In genomic region chr13:58034985-58035384, GRCm38 (mm10) we compare ENCODE assay signal across 15 mouse cellular contexts.
DNase-seq lines count a peak whose midpoint lies in the region; ATAC-seq and TF ChIP-seq lines count a peak whose summit lies in the region.
"Had no signal": no experiment of that assay in that cellular context is flagged by ENCODE, and none has a peak within 500 bp of the region (broad histone marks: within the 10 kb centered on the region; RNA-seq: fewer than 3 reads in every experiment).

No protein-coding gene starts in this region.

- TF ChIP-seq CTCF in kidney, postnatal 0 days (IDR thresholded peaks at IDR 0.05; ENCODE audit: low read depth): peak; percentile 44
- peak; percentile 52 for TF ChIP-seq CTCF in lung, postnatal 0 days (IDR thresholded peaks at IDR 0.05)

- peaks cover 10 to 21% of the 10 kb centered on the region in 2 experiments for H3K4me1 ChIP-seq in heart, embryonic 14.5 days (ENCODE audit: control insufficient read depth in 2 of 2, insufficient read depth in 2 of 2, low read length in 2 of 2)
- 0 out of 2 replicates have a peak, but pooled peaks cover 3% of the 10 kb centered on the region for H3K4me1 ChIP-seq in kidney, postnatal 0 days (replicated peaks; ENCODE audit: insufficient read depth, low read length)
- 0 out of 2 replicates have a peak, but pooled peaks cover 9% of the 10 kb centered on the region for H3K4me1 ChIP-seq in kidney, embryonic 14.5 days (ENCODE audit: control insufficient read depth, insufficient read depth, low read length)
- H3K4me1 ChIP-seq in lung, postnatal 0 days (ENCODE audit: insufficient read depth, low read depth, low read length): no peaks in the 10 kb centered on the region
- H3K4me1 ChIP-seq: midbrain, embryonic 12.5 days had no signal

- no peak for DNase-seq in heart, adult 8-10 months (ENCODE audit: low spot score)
- no peak for DNase-seq in kidney, postnatal 0 days (ENCODE audit: low spot score)
- DNase-seq in lung, postnatal 0 days (ENCODE audit: low spot score): no peak
- no peak for DNase-seq in lung, postnatal 25 days (ENCODE audit: low spot score)
- no peak for DNase-seq in right cerebral cortex, postnatal 4 days
- DNase-seq: thymus, postnatal 14 days had no signal

- no peaks in the 10 kb centered on the region for H3K9me3 ChIP-seq in heart, embryonic 14.5 days (ENCODE audit: control insufficient read depth, low read length)
- no peaks in the 10 kb centered on the region for H3K9me3 ChIP-seq in kidney, postnatal 0 days (replicated peaks; ENCODE audit: low read length)
- no peaks in the 10 kb centered on the region for H3K9me3 ChIP-seq in kidney, embryonic 14.5 days (ENCODE audit: control insufficient read depth, low read length)
- no peaks in the 10 kb centered on the region for H3K9me3 ChIP-seq in lung, postnatal 0 days (ENCODE audit: low read length)
- H3K9me3 ChIP-seq: embryonic facial prominence, embryonic 10.5 days; midbrain, embryonic 12.5 days; neural tube, embryonic 15.5 days had no signal

- H3K36me3 ChIP-seq in heart, embryonic 14.5 days (ENCODE audit: control insufficient read depth, insufficient read depth, low read length): no peaks in the 10 kb centered on the region
- H3K36me3 ChIP-seq in kidney, postnatal 0 days (ENCODE audit: insufficient read depth, low read length): no peaks in the 10 kb centered on the region
- no peaks in the 10 kb centered on the region for H3K36me3 ChIP-seq in kidney, embryonic 14.5 days (ENCODE audit: control insufficient read depth, insufficient read depth, low read length)
- no peaks in the 10 kb centered on the region for H3K36me3 ChIP-seq in lung, postnatal 0 days (ENCODE audit: insufficient read depth, low read length)
- H3K36me3 ChIP-seq: embryonic facial prominence, embryonic 10.5 days had no signal

- TF ChIP-seq EP300 in lung, postnatal 0 days (IDR thresholded peaks at IDR 0.05): no peak

- H3K4me3 ChIP-seq in heart, embryonic 14.5 days (ENCODE audit: control insufficient read depth in 1 of 2, insufficient read depth in 1 of 2, low read depth in 1 of 2, low read length in 2 of 2): no peak overlapping the region
- no peak overlapping the region for H3K4me3 ChIP-seq in kidney, postnatal 0 days (replicated peaks; ENCODE audit: low read depth, low read length)
- no peak overlapping the region for H3K4me3 ChIP-seq in kidney, embryonic 14.5 days (ENCODE audit: low read length)
- H3K4me3 ChIP-seq in lung, postnatal 0 days (ENCODE audit: low read depth, low read length): no peak overlapping the region
- H3K4me3 ChIP-seq: embryonic facial prominence, embryonic 10.5 days; midbrain, embryonic 12.5 days; myocyte; neural tube, embryonic 15.5 days had no signal

- no peaks in the 10 kb centered on the region for H3K27me3 ChIP-seq in heart, embryonic 14.5 days (ENCODE audit: control insufficient read depth, insufficient read depth, low read length)
- H3K27me3 ChIP-seq in kidney, postnatal 0 days (ENCODE audit: insufficient read depth, low read length): no peaks in the 10 kb centered on the region
- no peaks in the 10 kb centered on the region for H3K27me3 ChIP-seq in kidney, embryonic 14.5 days (ENCODE audit: control insufficient read depth, insufficient read depth, low read length)
- H3K27me3 ChIP-seq in lung, postnatal 0 days (replicated peaks; ENCODE audit: insufficient read depth, low read length): no peaks in the 10 kb centered on the region
- H3K27me3 ChIP-seq: midbrain, embryonic 12.5 days; neural tube, embryonic 15.5 days had no signal

- 82% methylated on average over 3 of the region's 3 CpGs for WGBS in heart, embryonic 14.5 days
- 93% methylated on average over 3 of the region's 3 CpGs for WGBS in kidney, postnatal 0 days
- 93% methylated on average over 3 of the region's 3 CpGs for WGBS in kidney, embryonic 14.5 days
- 86% methylated on average over 3 of the region's 3 CpGs for WGBS in lung, postnatal 0 days

- no peak overlapping the region for H3K9ac ChIP-seq in heart, embryonic 14.5 days (ENCODE audit: low read length)
- H3K9ac ChIP-seq in kidney, postnatal 0 days (ENCODE audit: low read depth, low read length): no peak overlapping the region
- no peak overlapping the region for H3K9ac ChIP-seq in kidney, embryonic 14.5 days (ENCODE audit: low read depth, low read length)
- no peak overlapping the region for H3K9ac ChIP-seq in lung, postnatal 0 days (replicated peaks; ENCODE audit: low read depth)
- H3K9ac ChIP-seq: midbrain, embryonic 12.5 days; neural tube, embryonic 15.5 days had no signal

- no peak for ATAC-seq in heart, embryonic 14.5 days (ENCODE audit: insufficient number of reproducible peaks, insufficient read depth, low FRiP score, low read depth)
- no peak for ATAC-seq in kidney, postnatal 0 days (replicated peaks; ENCODE audit: low FRiP score, low read depth)
- no peak for ATAC-seq in kidney, embryonic 14.5 days (ENCODE audit: low FRiP score, low TSS enrichment)
- no peak for ATAC-seq in lung, postnatal 0 days
- ATAC-seq: forebrain, embryonic 14.5 days; inflammation-experienced regulatory T-cells, adult 6 months had no signal

- H3K4me2 ChIP-seq in heart, embryonic 14.5 days (ENCODE audit: low read length): peak overlapping the region; percentile 37; the same call in 1 of the 2 replicates
- H3K4me2 ChIP-seq in kidney, postnatal 0 days (ENCODE audit: low read length): no peak overlapping the region
- no peak overlapping the region for H3K4me2 ChIP-seq in kidney, embryonic 14.5 days (replicated peaks; ENCODE audit: low read depth, low read length)
- no peak overlapping the region for H3K4me2 ChIP-seq in lung, postnatal 0 days (replicated peaks; ENCODE audit: low read depth, low read length)
- H3K4me2 ChIP-seq: midbrain, embryonic 12.5 days; neural tube, embryonic 15.5 days had no signal

- H3K27ac ChIP-seq in heart, embryonic 14.5 days (replicated peaks in 1 of 2; ENCODE audit: control insufficient read depth in 1 of 2, insufficient read depth in 1 of 2, low read depth in 2 of 2, low read length in 2 of 2): peak overlapping the region; percentile 2 to 20; a peak in 2 of 4 replicates
- no peak overlapping the region for H3K27ac ChIP-seq in kidney, postnatal 0 days
- no peak overlapping the region for H3K27ac ChIP-seq in kidney, embryonic 14.5 days (ENCODE audit: low read depth, low read length)
- H3K27ac ChIP-seq in lung, postnatal 0 days (ENCODE audit: low read length): no peak overlapping the region
- H3K27ac ChIP-seq: embryonic facial prominence, embryonic 10.5 days; macrophage; midbrain, embryonic 12.5 days; neural tube, embryonic 15.5 days had no signal

Comparison
In these comparisons a context has a peak if more than half of its experiments do, and no peak if none do; other contexts are left out.
1. H3K27ac ChIP-seq: peak in heart, embryonic 14.5 days (2 of 2); none in kidney, postnatal 0 days (single experiment), kidney, embryonic 14.5 days (single experiment) and lung, postnatal 0 days (single experiment).